Mouse (Mus musculus): ENCODE measurements around the gene Gon7. TPM values are rescaled to one million over a fixed set of nuclear protein-coding genes. Genes with fewer than 3 reads are reported as not detected.
A peak's percentile ranks its signal among the peaks of the same experiment; 100 is the strongest.

Gon7 gene
- 10 to 100 TPM; 10.9 to 15.4 TPM for total RNA-seq (2021)

GRCm38 (mm10) chr12:102757689-102758402 lies at the start of gene Gon7, which contains the start of the genes Gm28051 and Ubr7:
Gon7 (minus strand) TSS chr12:102757803.
Gm28051 (minus strand) TSS chr12:102757765.
Ubr7 (plus strand) TSS chr12:102757967.
- DNase-seq (ENCODE audit: extremely low spot score in 1 of 2, low spot score in 2 of 2), result peak; percentile 96 to 99
- intact Hi-C loops (cut with DNase I), result no loop called here

GRCm38 (mm10) chr12:102799528-102799927 lies 41.9 kb upstream of the Gon7 start:
- intact Hi-C loops (cut with DNase I), result no loop called here
- DNase-seq (ENCODE audit: extremely low spot score in 1 of 2, low spot score in 2 of 2), result no peak

GRCm38 (mm10) chr12:102787927-102788326 lies 30.3 kb upstream of the Gon7 start:
- no peak for DNase-seq (ENCODE audit: extremely low spot score in 1 of 2, low spot score in 2 of 2)
- intact Hi-C loops (cut with DNase I), result no loop called here

GRCm38 (mm10) chr12:102785593-102785985 lies 28.0 kb upstream of the Gon7 start:
- intact Hi-C loops (cut with DNase I), result no loop called here

GRCm38 (mm10) chr12:102784899-102785592 lies 27.4 kb upstream of the Gon7 start:
- intact Hi-C loops (cut with DNase I), result no loop called here
- no peak for DNase-seq (ENCODE audit: extremely low spot score in 1 of 2, low spot score in 2 of 2)

More at GRCm38 (mm10) chr12:102785593-102785985, 28.0 kb upstream of the Gon7 start:
- no peak for DNase-seq (ENCODE audit: extremely low spot score in 1 of 2, low spot score in 2 of 2)

GRCm38 (mm10) chr12:102782841-102783240 lies 25.2 kb upstream of the Gon7 start:
- intact Hi-C loops (cut with DNase I), result no loop called here
- no peak for DNase-seq (ENCODE audit: extremely low spot score in 1 of 2, low spot score in 2 of 2)

GRCm38 (mm10) chr12:102779452-102779851 lies 21.8 kb upstream of the Gon7 start:
- intact Hi-C loops (cut with DNase I), result loop anchor here (10.0 kb wide), 2 partner anchors 285 to 325 kb away; no protein-coding TSS in a partner anchor
- no peak for DNase-seq (ENCODE audit: extremely low spot score in 1 of 2, low spot score in 2 of 2)

- intact Hi-C loops (cut with DNase I), result loop anchor here (10.0 kb wide), 2 partner anchors 287 to 327 kb away; no protein-coding TSS in a partner anchor
- no peak for DNase-seq (ENCODE audit: extremely low spot score in 1 of 2, low spot score in 2 of 2)
These were observed 20.5 kb upstream of the Gon7 start for GRCm38 (mm10) chr12:102778151-102778550.

- intact Hi-C loops (cut with DNase I), result loop anchor here (10.0 kb wide), 2 partner anchors 289 to 329 kb away; no protein-coding TSS in a partner anchor
These were observed 18.4 kb upstream of the Gon7 start for GRCm38 (mm10) chr12:102776035-102776434.

GRCm38 (mm10) chr12:102772676-102773075 lies 15.1 kb upstream of the Gon7 start:
- no peak for DNase-seq (ENCODE audit: extremely low spot score in 1 of 2, low spot score in 2 of 2)
- intact Hi-C loops (cut with DNase I), result loop anchor here (10.0 kb wide), 2 partner anchors 292 to 332 kb away; no protein-coding TSS in a partner anchor

More at GRCm38 (mm10) chr12:102776035-102776434, 18.4 kb upstream of the Gon7 start:
- no peak for DNase-seq (ENCODE audit: extremely low spot score in 1 of 2, low spot score in 2 of 2)

GRCm38 (mm10) chr12:102771601-102772000 lies 14.0 kb upstream of the Gon7 start:
- no peak for DNase-seq (ENCODE audit: extremely low spot score in 1 of 2, low spot score in 2 of 2)

GRCm38 (mm10) chr12:102769000-102769399 lies 11.4 kb upstream of the Gon7 start:
- intact Hi-C loops (cut with DNase I), result no loop called here

More at GRCm38 (mm10) chr12:102771601-102772000, 14.0 kb upstream of the Gon7 start:
- intact Hi-C loops (cut with DNase I), result loop anchor here (10.0 kb wide), 2 partner anchors 293 to 333 kb away; no protein-coding TSS in a partner anchor

GRCm38 (mm10) chr12:102763696-102764095 lies 6.1 kb upstream of the Gon7 start:
- intact Hi-C loops (cut with DNase I), result no loop called here
- DNase-seq (ENCODE audit: extremely low spot score in 1 of 2, low spot score in 2 of 2), result no peak

More at GRCm38 (mm10) chr12:102769000-102769399, 11.4 kb upstream of the Gon7 start:
- DNase-seq (ENCODE audit: extremely low spot score in 1 of 2, low spot score in 2 of 2), result no peak

GRCm38 (mm10) chr12:102761668-102762067 lies 4.1 kb upstream of the Gon7 start:
- DNase-seq (ENCODE audit: extremely low spot score in 1 of 2, low spot score in 2 of 2), result no peak
- intact Hi-C loops (cut with DNase I), result no loop called here

- DNase-seq (ENCODE audit: extremely low spot score in 1 of 2, low spot score in 2 of 2), result peak in 1 of 2 experiments; percentile 32
These were observed 1.3 kb upstream of the Gon7 start for GRCm38 (mm10) chr12:102758936-102759335.

GRCm38 (mm10) chr12:102758403-102758756 lies 777 bp upstream of the Gon7 start, which contains the start of gene Gm20604:
Gm20604 (minus strand) TSS chr12:102758672.
- intact Hi-C loops (cut with DNase I), result no loop called here
- DNase-seq (ENCODE audit: extremely low spot score in 1 of 2, low spot score in 2 of 2), result peak in 1 of 2 experiments; percentile 33

More at GRCm38 (mm10) chr12:102758936-102759335, 1.3 kb upstream of the Gon7 start:
- intact Hi-C loops (cut with DNase I), result no loop called here

- no peak for DNase-seq (ENCODE audit: extremely low spot score in 1 of 2, low spot score in 2 of 2)
- intact Hi-C loops (cut with DNase I), result no loop called here
These were observed 431 bp downstream of the Gon7 start for GRCm38 (mm10) chr12:102757055-102757688.

- peak in 1 of 2 experiments; percentile 38 for DNase-seq (ENCODE audit: extremely low spot score in 1 of 2, low spot score in 2 of 2)
- intact Hi-C loops (cut with DNase I), result no loop called here
These were observed 1.3 kb downstream of the Gon7 start for GRCm38 (mm10) chr12:102756304-102756703.

- intact Hi-C loops (cut with DNase I), result no loop called here
- DNase-seq (ENCODE audit: extremely low spot score in 1 of 2, low spot score in 2 of 2), result no peak
These were observed 9.3 kb downstream of the Gon7 start for GRCm38 (mm10) chr12:102748256-102748655.

All from left cerebral cortex, postnatal 10 days (tissue).